Mouse (Mus musculus): ENCODE results near the gene Prune2. TPM values are rescaled to one million over a fixed set of nuclear protein-coding genes. Genes with fewer than 3 reads are reported as not detected.

The Prune2 gene
- total RNA-seq (2021), result 34.6 and 35.3 TPM in 2 replicates
- long read RNA-seq, result 0 reads

DNA sequence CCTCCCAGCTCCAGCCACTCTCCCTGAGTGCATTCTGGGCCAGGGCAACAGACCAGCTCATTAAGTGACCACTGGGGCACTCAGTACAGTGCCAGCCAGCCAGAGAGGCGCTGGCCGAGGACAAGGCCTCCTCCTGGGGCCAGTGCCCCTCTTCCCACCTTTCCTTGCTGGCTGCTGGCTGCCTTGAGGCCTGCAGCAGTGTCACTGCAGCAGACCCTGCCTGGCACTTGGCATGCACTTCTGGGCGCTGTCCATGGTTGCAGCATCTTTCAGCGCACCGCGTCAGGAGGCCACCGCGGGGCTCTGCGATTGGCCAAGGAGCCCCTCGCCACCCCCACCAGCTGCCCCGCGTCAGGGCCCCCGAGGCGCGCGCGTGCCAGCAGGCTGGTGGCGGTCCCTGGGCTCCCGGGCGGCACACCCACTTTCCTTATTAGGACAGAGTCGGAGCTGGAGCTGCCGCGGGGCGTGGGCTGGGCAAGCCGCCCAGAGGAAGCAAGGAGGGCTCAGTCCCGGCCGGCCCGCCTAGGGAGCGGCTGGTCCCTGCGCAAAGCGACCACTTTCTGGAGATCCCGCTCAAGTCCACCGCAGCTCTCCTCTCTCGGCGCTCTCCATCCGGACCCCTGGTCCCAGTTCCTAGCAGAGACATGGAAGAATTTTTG is at the start of gene Prune2:
Gene Prune2, plus strand, starts transcription at position 506 of the 659 bp plus-strand sequence.
- DNase-seq, result peak; percentile 76

DNA sequence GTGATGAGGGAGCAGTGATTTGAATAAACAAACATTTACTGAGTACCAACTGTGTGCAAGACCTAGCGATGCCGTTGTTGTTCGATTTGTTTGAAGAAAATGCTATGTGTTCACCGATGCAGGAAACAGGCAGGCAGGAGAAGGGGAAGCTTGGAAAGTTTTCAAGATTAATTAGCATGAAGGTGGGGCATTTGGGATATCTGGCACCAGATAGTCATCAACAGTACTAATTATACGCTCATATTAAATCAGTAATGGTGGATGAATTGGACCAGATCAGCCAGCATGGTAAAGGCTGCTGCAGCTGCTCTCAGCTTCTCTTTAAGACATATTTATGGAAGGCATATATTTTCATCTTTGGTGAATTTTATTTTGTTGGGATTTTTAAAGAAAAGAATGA is 44.4 kb upstream of the Prune2 start:
- DNase-seq, result no peak

DNA sequence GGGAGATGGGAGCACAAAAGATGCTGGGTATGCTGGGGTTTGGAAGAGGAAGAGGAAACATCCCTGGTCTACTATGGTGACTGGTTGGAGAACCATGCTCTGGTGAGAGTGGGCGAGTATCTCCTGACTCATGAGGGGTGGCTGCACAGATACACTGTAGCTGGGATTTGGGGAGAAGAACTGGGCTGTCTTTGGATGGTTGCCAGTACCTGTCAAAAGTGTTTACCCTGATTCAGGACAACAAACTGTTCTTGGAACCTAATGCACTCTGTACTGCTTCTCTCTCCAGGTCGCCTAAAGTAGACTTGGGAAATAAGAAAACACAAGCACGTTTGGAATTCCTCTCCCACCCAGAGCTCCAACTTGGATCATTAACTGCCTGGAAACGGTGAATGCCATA is 31.4 kb upstream of the Prune2 start:
- no peak for DNase-seq

DNA sequence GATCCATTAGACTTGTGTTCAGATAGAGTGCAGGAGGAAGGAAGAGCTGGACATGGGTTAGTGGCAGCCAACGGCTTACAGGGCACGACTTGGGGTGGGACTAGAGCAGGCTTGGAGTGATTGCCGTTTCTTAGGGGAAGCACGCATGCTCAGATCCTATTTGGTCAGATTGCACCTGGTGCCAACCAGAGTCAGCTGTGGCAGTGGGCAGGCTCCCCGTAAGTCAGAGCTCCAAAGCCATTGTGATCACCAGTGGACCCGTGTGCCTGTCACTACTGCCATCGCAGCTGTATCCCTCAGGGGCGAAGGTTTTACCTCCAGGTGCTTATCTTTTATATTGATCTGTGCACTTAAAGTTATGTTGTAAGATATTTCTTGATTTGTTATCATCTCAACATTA is 21.3 kb upstream of the Prune2 start:
- DNase-seq, result no peak

DNA sequence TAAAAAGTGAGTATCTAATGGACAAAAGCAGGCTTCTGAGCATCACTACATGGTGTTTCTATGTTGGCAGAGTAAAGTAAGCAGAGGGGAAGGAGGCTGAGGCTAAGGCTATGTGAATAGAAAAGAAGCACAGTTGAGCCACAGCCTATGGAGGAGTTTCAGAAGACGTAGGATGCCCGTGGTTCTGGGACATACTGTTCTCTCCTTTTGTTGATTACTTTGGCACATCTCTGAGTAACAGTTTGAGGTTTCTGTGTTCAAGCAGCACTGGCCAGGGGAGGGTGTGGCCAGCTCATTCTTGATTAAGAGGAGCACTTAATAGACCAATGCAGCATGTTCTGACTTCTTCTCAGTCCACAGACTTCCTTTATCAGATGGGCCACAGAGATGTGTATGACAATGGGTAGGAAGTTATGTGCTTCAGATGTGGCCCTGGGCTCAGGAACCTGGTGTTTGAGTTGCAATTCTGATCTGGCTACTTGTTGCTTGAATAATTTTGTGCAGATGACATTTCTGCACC is 7.1 kb upstream of the Prune2 start:
- no peak for DNase-seq

DNA sequence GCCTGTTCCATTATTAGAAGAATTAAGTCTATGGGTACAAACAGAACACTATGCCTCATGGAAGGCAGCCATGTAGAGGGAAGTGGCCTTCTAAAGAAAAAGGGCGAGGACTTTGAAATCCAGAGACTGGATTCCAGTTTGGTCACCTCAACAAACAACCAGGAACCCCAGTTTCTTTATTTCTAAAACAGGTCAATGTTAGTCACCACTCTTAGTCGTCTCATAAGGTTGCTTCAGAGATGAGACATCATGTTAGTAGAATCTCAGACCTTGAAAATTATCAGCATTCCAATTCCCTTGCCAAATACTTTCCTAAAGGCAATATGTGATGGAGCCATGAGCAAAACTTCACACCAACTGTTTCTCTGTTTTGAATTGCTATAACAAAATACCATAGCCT is 6.6 kb upstream of the Prune2 start:
- no peak for DNase-seq

DNA sequence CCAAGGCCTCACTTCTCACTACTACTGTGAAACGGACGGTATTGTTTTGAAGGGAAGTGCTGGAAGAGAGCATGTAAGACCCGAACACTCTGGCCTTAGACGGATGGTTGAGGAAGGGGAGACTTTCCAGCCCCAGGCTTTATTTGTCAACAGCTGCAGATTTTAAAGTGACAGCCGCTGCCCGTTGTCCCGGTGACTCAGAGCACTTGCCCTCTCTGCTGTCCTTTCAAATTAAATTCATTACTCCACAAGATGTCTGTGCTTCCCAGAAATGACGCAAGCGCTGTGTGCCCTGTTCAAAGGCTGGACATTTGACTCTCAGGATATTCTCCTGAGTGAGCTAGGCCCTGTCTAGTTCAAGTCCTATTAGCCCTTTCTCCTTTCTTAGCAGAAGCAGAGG is 5.9 kb upstream of the Prune2 start:
- DNase-seq, result peak; percentile 41

DNA sequence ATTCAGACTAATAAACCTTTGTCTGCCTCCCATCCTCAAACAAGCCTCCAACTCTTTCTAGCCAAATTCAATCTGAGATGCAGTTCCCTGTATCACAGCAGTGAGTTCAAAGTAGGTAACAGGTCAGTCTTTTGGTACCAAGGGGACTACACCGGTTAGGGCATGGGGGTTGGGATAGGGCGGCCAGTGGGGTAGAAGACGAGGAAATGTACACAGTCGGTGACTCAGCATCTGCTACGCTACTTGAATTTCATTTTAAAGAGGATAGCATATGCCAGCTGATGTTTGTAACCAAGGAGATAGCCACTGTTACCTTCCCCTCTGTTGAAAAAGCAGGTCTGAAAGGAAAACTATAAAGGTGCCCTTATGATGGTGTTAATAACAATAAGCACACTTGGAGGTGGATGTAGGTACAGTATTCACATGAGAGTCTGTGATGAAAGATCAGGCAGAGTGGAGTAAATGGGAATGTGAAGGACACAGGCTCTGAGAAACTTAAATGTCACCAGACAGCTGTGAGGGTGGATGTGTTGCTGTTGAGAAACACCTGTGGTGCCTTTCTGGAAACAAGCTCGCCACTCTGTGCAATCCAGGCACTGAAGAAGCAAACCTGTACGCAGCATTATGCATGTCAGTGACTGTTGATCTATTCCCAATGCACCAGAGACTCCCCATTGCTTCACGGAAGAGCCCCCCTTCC is 5.1 kb upstream of the Prune2 start:
- DNase-seq, result no peak

DNA sequence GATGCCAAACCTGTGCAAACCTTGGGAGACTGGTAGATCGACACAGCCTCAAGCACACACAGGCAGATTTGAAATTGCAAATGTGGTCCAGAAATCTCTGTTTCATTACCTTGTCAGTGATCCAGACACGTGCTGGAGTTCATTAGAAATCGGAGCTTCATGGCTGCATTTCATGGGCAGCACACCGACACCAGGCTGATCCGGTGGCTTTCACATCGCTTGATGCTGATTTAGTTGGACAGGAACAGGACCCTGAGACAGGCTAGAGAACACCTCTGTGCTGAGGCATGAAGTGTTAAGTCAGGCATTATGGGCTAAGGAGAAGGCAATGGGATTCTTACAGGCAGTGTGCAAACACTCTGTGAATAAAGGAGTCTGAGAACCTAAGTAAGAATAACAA is 1.2 kb upstream of the Prune2 start:
- no peak for DNase-seq

DNA sequence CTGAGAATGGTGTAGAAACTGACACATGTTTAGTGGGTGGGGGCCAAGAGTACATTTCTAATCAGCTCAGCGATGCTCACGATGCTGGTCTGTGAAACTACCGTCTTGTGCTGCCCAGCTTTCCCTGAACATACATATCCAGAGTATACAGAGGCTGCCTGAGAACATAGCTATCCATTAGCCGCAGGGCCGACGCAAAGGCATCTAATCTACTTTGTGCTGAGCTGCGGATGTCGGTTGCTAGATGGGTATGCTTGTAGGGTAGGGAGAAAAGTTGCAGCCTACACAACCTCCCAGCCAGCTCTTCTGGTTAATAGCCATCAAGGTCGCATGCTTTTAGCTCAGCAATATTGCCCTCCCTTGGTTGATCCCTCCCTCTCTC is 696 bp upstream of the Prune2 start:
- DNase-seq, result no peak

DNA sequence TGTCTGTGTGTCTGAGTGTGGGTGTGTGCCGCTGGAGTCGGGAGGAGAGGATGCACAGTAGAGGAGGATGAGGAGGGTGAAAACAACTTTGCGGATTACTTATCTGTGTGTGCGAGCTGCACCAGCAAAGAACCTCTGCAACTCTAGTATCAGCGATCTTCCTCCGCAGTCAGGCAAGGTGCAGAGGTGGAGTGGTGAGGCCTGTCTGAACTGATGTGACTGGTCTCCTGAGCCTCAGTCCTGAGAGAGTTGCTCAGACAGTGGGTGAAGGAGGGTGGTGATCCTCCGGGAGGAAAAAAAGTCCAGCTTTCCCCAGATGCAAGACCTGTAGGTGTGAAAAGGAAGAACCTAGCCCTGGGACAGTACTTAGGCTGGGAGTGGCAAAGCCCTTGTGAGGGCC is 401 bp downstream of the Prune2 start:
- DNase-seq, result no peak

DNA sequence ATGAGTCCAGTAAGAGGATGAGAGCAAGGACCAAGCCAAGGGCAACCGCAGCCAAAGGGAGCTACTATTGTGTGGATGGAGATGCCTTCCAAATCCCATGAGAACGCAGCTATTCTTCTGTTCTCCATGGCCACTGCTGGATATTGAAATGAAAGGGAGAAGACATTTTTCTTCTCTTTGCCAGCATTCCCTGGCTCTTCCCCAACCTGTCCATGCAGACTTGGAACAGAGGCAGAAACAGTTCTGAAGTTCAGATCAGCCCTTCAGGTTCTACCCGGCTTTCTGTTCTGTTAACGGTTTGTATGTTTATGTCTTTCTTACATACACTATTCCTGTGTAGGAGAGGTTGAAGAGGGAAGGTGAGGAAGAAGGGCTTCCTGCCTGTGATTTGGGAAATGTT is 3.1 kb downstream of the Prune2 start:
- no peak for DNase-seq

DNA sequence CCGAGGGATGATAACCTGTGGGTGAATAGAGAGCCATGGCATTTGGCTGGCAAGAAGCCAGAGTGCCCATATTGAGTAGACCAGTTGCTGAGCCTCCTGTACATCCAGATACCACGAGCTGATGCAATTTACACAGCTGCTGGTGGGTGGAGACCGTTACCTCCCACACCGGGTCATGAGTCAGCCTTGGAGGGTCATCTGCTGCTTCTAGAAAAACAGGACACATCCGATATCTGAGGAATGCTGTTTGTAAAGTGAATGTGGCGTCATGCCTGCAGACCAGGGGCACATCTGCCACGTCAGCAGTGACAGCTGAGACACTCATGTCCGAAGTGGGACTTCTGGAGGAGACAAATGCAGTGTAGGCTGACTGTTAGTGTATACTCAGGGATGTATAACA is 3.6 kb downstream of the Prune2 start:
- no peak for DNase-seq

DNA sequence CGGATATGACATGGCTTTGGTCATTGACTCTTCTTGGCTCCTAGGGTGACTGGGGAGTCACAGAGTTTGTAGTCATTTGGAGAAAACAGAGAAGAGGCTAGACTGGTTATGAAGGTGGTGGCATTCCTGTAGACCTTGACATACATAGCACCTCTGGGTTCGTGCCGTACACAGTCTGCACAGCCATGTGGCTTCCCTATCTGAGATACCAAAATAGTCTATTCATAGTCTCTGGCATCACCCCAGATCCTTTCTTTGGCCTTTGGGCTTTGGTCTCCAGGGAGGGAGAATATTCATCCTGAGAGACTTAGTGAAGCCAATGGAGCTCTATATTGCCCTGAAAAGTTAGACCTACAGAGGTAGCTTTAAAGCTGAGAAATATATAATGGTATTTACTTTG is 5.1 kb downstream of the Prune2 start:
- no peak for DNase-seq

DNA sequence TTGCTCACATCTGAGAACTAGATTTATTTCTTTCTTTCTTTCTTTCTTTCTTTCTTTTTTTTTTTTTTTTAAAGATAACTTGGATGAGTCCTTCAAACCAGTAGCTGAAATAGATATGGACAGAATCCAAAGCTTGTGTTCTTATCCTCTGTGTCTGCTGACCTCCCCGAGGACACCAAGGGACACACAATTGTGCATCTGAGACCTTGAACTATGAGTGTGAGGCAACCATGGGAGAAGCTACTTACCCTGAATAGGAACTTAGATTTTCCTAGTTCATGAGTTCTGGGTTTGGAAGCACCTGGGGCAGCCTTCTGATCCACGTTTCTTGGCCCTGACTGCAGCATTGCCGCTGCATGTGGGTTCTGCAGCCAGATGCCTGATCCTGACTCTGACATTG is 7.3 kb downstream of the Prune2 start:
- no peak for DNase-seq

DNA sequence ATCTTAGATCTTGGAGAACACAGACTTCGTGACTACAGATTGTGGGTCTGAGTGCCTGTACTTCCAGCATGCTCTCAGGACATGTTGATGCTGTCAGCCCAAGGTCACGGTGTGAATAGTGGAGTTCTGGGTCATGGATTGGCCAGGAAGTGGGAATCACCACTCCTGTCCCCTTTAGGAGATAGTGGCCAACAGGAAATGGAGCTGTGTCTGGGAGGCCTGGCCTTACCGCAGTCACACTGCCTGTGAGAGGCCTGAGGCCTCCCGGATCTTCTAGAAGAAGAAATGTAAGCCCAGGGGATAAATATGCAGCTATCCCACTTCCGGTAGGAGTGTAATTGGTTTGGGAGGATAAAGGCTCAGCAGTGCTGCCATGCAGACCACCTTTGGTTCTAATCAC is 12.8 kb downstream of the Prune2 start:
- no peak for DNase-seq

DNA sequence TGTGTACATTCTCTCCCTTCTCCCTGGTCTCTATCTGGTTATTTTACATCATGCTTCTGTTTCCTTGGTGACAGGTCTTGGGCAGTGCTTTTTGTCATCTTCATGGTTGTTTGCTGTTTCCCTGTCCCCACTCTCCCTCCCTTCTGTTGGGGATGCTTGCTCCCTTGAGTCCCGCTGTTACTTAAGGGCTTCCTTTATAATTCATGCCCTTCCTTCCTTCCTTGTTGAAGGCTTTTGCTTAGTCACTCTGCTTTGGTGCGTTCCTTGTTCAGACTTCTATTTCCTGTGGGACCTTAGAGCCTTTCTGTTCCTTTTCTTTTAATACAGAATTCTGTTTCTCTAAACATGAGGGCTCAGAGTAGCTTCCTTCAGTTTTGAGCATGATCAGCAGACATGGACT is 14.7 kb downstream of the Prune2 start:
- no peak for DNase-seq

DNA sequence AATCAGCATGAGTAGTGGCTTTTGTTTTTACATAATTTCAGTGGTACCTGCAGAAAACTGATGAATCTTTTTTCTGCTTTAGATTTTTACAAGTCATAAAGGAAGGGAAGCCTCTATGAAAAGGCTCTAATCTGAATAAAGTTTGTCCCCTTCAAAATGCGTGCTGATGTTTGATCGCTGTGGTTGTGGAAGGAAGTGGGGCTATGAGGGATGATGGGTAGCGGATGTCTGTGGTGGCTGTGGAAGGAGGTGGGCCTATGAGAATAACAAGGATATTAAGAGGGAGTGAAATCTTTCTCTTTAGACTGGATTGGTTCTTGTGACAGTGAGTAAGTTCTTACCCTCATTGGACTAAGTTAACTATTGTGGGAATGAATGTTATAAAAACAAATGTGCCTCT is 23.0 kb downstream of the Prune2 start:
- no peak for DNase-seq

DNA sequence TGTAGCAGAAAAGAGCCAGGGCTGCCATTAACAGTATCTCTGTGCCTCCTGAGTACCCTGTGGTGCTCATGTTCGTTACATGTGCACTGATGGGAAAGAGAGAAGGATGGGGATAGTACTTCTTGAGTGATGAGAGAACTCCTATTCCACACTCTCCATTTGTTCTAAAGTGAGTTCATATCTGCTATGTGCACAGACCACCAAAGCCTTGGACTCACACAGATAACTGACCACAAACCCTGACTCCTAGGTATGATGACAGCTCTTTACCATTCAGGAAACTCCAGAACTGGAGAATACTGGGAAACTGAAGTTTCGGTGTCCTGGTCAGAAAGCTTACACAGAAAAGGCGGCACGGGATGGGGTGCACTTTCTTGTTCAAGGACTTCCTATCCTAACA is 25.8 kb downstream of the Prune2 start:
- DNase-seq, result no peak

DNA sequence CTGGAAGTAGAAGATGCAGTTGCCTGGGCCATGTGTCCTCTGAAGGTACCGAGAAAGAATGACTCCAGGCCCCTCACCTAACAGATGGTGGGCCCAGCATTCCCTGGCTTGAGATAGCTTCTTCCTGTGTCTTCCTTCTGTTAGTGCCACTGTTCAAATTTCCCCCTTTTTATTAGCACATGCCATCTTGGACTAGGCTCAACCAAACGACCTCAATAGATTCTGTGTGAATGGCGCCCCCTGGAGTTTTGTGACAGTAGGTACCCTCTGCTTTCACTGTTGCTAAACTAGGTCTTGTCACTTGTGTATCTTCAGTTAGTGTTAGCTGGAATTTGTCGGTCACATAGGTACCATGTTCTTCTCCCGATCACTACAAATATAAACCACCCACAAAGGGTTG is 29.0 kb downstream of the Prune2 start:
- peak; percentile 71 for DNase-seq

DNA sequence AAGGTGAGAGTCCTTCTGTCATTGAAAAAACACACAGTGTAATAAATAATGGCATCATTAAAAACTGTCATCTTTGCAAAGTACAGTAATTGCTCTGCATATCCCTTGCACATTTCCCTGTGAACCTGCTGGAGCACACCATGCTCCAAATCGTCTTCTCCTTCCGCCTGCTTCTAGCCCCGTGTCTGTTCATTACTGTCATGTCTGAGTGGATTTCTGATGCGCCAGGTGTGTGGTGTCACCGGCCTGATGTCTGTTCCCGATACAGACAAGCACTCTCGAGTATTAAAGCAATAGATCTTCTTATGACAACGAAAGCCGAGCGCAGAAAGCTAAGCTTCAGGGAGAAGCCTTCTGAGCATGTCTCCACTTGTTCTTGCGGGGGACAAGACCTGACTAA is 32.1 kb downstream of the Prune2 start:
- no peak for DNase-seq

DNA sequence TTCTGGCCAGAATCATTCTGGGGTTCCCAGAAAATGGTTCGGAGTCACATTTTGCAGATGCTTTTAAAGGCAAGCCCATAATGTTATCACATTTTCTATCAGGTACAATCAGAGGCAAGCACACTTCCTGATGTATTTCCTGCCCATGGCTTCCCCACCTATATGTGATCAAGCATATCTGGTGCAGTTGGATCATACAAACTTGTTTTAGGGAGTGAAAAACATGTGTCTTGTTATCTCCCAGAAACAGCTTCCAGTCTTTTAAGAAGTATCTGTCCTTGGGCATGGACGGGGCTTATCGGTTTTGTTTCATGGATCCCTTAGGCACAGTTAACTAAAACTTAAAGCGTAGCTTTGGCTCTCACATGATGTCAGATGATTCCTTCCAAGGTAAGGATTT is 36.2 kb downstream of the Prune2 start:
- DNase-seq, result no peak

DNA sequence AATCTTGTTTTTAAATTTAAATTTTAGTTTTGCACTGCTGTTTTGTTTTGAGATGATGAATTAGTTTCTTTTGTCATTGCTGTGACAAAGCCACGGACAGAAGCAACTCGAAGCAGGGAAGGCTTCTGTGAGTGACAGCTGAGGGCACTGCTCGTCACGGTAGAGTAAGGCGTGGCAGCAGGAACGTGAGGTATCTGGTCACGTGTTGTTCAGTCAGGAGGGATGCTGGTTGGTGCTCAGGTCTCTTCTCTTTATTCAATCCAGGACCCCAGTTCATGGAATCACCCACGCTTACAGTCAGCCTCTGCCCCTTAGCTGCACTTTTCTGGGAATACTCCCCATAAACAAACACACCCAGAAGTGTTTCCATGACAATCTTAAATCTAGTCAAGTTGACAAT is 38.3 kb downstream of the Prune2 start:
- DNase-seq, result no peak

DNA sequence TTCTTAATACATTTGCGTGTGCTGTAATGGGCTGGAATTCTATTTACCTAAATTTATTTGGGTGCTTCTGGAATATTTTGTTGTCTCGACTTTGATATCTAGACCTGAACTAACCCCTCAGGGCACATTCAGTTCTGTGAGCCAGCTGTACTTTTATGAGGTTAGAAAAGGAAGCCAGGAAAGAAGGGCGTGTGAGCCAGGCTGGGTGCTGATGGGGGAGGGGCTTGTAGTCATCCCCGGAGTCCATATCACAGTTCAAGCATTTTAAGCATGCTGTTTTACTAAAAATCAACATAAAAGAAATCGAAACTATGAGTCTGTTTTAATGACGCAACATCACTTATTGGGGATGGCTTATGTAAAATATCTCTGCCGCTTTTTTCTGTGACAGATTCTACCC is 42.0 kb downstream of the Prune2 start:
- no peak for DNase-seq

Data from adrenal gland, postnatal 25 days (tissue).